Mouse (Mus musculus): ENCODE data around the gene Pmf1.

DNA sequence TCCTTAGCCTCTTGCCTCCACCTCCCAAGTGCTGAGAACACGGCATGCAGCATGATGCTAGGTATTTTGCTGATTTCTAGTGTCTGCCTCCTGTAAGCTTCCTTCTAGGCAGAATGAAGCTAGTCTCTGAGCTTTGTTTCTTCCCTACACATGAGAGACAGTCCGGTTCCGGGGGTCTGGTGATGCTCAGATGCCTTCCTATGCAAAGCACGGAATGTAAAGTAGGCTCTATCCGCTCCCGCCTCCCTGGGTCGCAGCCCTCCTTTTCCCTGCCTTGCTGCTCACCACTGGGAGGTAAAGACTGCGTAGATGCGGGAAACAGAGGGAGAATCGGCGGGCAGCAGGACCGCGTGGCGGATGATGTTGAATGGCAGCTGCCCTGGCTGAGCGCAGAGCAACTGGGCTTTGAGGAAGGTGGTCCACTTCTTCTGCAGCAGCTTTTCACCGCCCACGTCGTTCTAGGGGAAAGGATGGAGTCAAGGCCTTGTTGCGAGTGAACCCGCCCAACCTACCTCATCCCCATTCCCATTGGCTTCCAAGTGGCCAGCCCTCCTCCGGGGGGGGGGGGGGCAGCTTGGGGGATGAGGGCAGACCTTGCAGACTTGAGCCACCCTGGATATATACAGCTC, 39.4 kb upstream of the Pmf1 start:
- TF ChIP-seq CTCF (IDR thresholded peaks at IDR 0.05) (no peak), EP300 (IDR thresholded peaks at IDR 0.05) (no peak)
